Mouse (Mus musculus) liver, embryonic 16.5 days (tissue): ENCODE results near the gene Wdr38. TPM values are rescaled to one million over a fixed set of nuclear protein-coding genes. Genes with fewer than 3 reads are reported as not detected.

Source experiments
- ATAC-seq: fragments of 200-750 bp; cut with Nextera tagmentation; 2 replicates; pipeline ENCODE4 v1.8.0; 2017; ENCODE audit warnings: low read depth, mild to moderate bottlenecking, moderate number of reproducible peaks, moderate library complexity
- H3K27ac ChIP-seq: fragments of 300-500 bp; sonication (generic); 2 replicates; pipeline ENCODE4 v1.5.1; 2014; ENCODE audit warnings: mild to moderate bottlenecking, low read length
- H3K27me3 ChIP-seq: fragments of 300-500 bp; sonication (generic); 2 replicates; pipeline ENCODE4 v1.6.1; 2014; ENCODE audit warnings: low read depth, low read length, mixed read lengths; ENCODE audit not compliant: control insufficient read depth, insufficient read depth
- H3K36me3 ChIP-seq: fragments of 300-500 bp; sonication (generic); 2 replicates; pipeline ENCODE4 v1.6.1; 2014; ENCODE audit warnings: mild to moderate bottlenecking; ENCODE audit not compliant: control insufficient read depth, insufficient read depth
- H3K4me1 ChIP-seq: fragments of 300-500 bp; sonication (generic); 2 replicates; pipeline ENCODE4 v1.6.1; 2014; ENCODE audit warnings: low read depth, low read length, mixed read lengths; ENCODE audit not compliant: control insufficient read depth
- H3K4me2 ChIP-seq: fragments of 300-500 bp; sonication (generic); 2 replicates; pipeline ENCODE4 v1.6.1; 2014; ENCODE audit warnings: low read depth, low read length, mixed read lengths
- H3K4me3 ChIP-seq: fragments of 300-500 bp; sonication (generic); 2 replicates; pipeline ENCODE4 v1.5.1; 2014; ENCODE audit warnings: low read depth, mild to moderate bottlenecking, low read length
- H3K9ac ChIP-seq: fragments of 300-500 bp; sonication (generic); 2 replicates; pipeline ENCODE4 v1.6.1; 2014; ENCODE audit warnings: low read depth, low read length
- H3K9me3 ChIP-seq: fragments of 300-500 bp; sonication (generic); replicated peaks from 2 replicates; pipeline ENCODE4 v1.6.1; 2016; ENCODE audit warnings: low read length; ENCODE audit not compliant: control insufficient read depth
- WGBS: fragments of 180-500 bp; shearing (Covaris S2); extraction: QIAGEN DNeasy Blood & Tissue Kit; methylation state at CpG from one replicate; pipeline ENCODE4 v1.1.7; 2014; ENCODE audit not compliant: insufficient replicate concordance; 5-methylcytosine and 5-hydroxymethylcytosine counted together
- polyA plus RNA-seq: library from polyadenylated mRNA; unstranded; fragments of >200 nt; fragmentation: Nextera tagmentation; extraction: Ambion mirVana; gene quantifications from 2 replicates; pipeline ENCODE4 v1.2.1, GENCODE M21; 2015

Gene Wdr38
- polyA plus RNA-seq, 1 experiment from 2014 or later, result 0.85 TPM

DNA sequence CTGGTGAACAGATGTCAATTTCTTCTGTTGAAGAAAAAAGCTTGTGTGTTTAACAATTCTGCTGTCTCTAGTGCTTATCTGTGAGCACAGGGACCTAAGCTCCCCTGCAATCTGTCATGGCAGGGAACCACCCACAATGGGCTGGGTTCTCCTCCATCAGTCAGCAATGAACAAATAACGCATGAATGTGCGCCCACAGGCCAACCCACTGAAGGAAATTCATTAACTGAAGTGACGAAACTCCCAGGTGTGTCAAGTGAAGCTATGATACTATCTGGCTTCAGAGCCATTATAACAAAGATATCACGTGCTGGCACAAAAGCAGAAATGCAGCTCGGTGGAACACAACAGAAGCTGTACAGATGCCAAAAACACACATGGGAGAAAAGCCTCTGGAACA lies 27.2 kb upstream of the Wdr38 start:
- peak overlapping the region; percentile 18; the same call in 1 of the 2 replicates for H3K9ac ChIP-seq
- H3K27ac ChIP-seq, result peak overlapping the region; percentile 91
- 16% methylated on average over 5 of the region's 5 CpGs for WGBS
- H3K4me2 ChIP-seq, result peak overlapping the region; percentile 52
- no peak overlapping the region for H3K4me3 ChIP-seq
- ATAC-seq, result peak; percentile 95
- no peaks in the 10 kb centered on the region for H3K27me3 ChIP-seq
- no peaks in the 10 kb centered on the region for H3K9me3 ChIP-seq
- H3K36me3 ChIP-seq, result no peaks in the 10 kb centered on the region
- peaks cover 19% of the 10 kb centered on the region for H3K4me1 ChIP-seq

DNA sequence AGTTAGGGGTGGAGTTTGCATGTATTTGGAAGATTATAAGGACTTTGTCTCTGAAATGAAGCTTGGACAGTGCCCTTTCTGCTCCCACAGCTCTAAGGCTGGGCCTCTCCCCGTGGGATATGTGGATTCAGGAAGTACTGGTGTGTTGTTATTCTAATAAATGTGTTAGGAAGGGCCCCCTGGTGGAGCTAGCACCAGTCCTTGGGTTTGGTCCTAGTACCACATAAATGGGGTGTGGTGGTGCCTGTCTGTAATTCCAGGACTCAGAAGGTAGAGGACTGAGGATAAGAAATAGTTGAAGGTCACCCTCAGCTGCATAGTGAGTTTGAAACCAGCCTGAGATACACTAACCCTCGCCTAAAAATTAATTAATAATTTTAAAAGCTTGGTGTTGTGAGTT lies 24.1 kb upstream of the Wdr38 start:
- WGBS, result 8% methylated on average over 2 of the region's 2 CpGs
- H3K9me3 ChIP-seq, result no peaks in the 10 kb centered on the region
- H3K4me3 ChIP-seq, result no peak overlapping the region
- H3K9ac ChIP-seq, result no peak overlapping the region
- no peaks in the 10 kb centered on the region for H3K27me3 ChIP-seq
- no peak overlapping the region for H3K4me2 ChIP-seq
- H3K36me3 ChIP-seq, result no peaks in the 10 kb centered on the region
- H3K27ac ChIP-seq, result no peak overlapping the region
- peaks cover 19% of the 10 kb centered on the region for H3K4me1 ChIP-seq
- ATAC-seq, result no peak

DNA sequence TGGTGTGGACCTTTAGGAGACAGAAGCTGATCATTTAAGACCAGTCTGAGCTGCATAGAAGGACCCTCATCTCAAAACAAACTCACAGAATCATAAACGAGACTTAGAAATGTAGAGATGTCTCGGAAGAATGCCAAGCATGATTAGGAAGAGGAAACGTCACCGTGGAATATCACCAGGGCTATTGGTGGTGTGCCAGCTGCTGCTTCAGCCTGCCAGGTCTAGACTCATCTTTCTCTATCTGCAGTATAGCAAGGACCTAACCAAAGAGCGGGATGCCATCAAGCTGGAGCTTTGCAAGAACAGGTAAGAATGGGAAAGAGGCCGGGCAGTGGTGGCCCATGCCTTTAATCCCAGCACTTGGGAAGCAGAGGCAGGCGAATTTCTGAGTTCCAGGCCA lies 23.6 kb upstream of the Wdr38 start:
- no peak for ATAC-seq
- no peaks in the 10 kb centered on the region for H3K36me3 ChIP-seq
- H3K9me3 ChIP-seq, result no peaks in the 10 kb centered on the region
- H3K27me3 ChIP-seq, result no peaks in the 10 kb centered on the region
- H3K27ac ChIP-seq, result no peak overlapping the region
- 58% methylated on average over 7 of the region's 7 CpGs for WGBS
- H3K4me2 ChIP-seq, result no peak overlapping the region
- no peak overlapping the region for H3K9ac ChIP-seq
- no peak overlapping the region for H3K4me3 ChIP-seq
- peaks cover 19% of the 10 kb centered on the region for H3K4me1 ChIP-seq

DNA sequence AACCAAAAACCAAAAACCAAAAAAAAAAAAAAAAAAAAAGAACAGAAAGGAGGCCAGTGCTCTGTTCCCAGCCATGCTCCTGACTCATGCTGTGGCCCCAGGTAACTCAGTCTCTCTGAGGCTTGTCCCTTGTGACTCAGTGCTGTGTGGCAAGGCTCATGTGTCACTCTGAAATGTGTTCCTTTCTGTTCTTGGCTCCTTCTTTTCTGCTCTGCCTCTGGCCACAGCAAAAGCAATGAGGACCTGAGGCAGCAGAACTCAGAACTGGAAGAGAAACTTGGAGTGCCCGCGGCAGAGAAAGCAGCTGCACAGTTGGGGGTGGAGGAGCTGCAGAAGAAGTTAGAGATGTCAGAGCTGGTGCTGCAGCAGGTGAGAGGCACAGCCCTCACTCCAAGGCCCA lies 23.1 kb upstream of the Wdr38 start:
- 0 out of 2 replicates have a peak, but pooled peaks cover under 1% of the 10 kb centered on the region for H3K27me3 ChIP-seq
- no peak for ATAC-seq
- H3K4me2 ChIP-seq, result no peak overlapping the region
- H3K9me3 ChIP-seq, result no peaks in the 10 kb centered on the region
- WGBS, result 35% methylated on average over 2 of the region's 2 CpGs
- H3K36me3 ChIP-seq, result no peaks in the 10 kb centered on the region
- no peak overlapping the region for H3K4me3 ChIP-seq
- H3K27ac ChIP-seq, result no peak overlapping the region
- H3K9ac ChIP-seq, result no peak overlapping the region
- H3K4me1 ChIP-seq, result peaks cover 19% of the 10 kb centered on the region

DNA sequence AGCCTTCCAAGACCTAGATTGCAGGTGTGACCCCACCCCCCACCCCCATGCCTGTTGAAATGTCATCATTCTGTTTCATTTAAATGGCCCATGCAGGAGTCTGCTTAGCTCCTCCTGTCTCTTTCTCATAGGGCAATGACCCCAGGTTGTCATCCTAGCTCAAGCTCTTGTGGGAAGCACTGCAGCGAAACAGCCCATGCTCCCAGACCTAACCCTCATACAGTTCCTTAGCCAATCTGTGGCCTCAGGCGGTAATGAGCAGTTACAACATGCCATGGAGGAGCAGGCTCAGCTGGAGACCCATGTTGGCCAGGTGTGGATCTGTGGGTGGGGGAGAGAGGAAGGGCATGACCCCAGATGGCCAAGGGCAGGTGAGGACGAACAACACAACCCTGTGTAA lies 22.1 kb upstream of the Wdr38 start:
- Histone ChIP-seq H3K27me3 (peaks cover 5% of the 10 kb centered on the region), H3K27ac (no peak overlapping the region), H3K4me3 (no peak overlapping the region), H3K9me3 (no peaks in the 10 kb centered on the region), H3K9ac (no peak overlapping the region), H3K4me2 (no peak overlapping the region), H3K4me1 (peaks cover 10% of the 10 kb centered on the region), H3K36me3 (no peaks in the 10 kb centered on the region)
- WGBS, result 63% methylated on average over 3 of the region's 3 CpGs
- ATAC-seq, result no peak

DNA sequence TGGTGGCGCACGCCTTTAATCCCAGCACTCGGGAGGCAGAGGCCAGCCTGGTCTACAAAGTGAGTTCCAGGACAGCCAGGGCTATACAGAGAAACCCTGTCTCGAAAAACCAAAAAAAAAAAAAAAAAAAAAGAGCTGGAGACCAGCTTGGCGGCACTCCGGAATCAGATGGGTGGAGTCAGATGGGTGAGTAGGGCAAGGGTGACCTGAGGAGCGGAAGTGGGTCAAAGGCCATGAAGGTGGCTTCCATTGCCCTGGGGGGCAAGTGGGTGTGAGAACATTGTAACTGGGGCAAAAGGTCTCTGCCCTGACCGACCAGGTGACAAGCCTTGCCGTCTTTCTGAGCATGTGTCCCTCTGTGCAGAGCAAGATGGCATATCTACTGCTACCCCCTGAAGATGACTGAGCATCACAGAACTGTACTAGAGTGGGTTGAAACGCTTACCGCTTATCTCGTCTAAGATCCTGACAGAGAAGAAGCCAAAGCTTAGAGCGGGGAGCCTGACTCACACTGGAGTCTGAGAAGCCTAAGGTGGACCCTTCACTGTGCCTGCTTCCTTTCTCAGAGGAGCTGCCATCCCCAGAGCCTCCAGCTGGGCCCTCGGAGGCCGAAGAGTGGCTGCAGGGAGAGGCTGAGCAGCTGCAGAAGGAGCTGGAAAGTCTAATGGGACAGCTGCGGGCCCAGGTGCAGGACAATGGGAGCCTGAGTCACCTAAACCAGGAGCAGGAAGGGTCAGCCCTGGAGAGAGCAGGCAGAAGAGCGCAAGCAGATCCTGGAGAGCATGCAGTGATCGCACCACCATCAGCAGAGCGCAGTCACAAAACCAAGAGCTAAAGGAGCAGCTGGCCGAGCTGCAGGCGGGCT lies 21.1 kb upstream of the Wdr38 start:
- ATAC-seq, result no peak
- H3K4me2 ChIP-seq, result no peak overlapping the region
- H3K36me3 ChIP-seq, result no peaks in the 10 kb centered on the region
- H3K9ac ChIP-seq, result no peak overlapping the region
- H3K4me3 ChIP-seq, result no peak overlapping the region
- WGBS, result 67% methylated on average over 21 of the region's 21 CpGs
- H3K9me3 ChIP-seq, result no peaks in the 10 kb centered on the region
- H3K27me3 ChIP-seq, result peaks cover 5% of the 10 kb centered on the region
- H3K4me1 ChIP-seq, result peaks cover under 1% of the 10 kb centered on the region; the same call in 1 of the 2 replicates
- no peak overlapping the region for H3K27ac ChIP-seq

DNA sequence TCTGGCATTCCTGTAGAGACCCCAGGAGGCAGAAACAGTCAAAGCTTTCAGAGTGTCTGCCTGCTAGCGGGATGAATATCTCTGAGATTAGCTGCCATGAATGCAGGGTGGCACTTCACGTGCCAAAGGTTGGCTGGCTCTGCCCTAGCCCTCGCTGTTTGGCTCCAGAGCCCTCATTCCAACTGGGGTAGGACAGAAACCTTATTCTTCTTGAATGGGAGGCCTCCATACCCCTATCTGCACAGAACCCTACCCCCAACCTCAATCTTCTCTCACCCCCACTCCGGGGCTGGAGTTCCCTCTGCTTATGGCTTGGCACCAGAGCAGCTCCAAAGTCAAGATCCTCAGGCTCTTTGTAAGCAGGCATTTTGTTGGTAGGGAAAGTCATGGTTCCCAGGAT lies 19.4 kb upstream of the Wdr38 start:
- H3K9ac ChIP-seq, result no peak overlapping the region
- H3K4me2 ChIP-seq, result no peak overlapping the region
- no peak overlapping the region for H3K27ac ChIP-seq
- no peaks in the 10 kb centered on the region; the same call in 1 of the 2 replicates for H3K4me1 ChIP-seq
- WGBS, result 65% methylated on average over 4 of the region's 4 CpGs
- peaks cover 5% of the 10 kb centered on the region for H3K27me3 ChIP-seq
- no peaks in the 10 kb centered on the region for H3K36me3 ChIP-seq
- no peak overlapping the region for H3K4me3 ChIP-seq
- H3K9me3 ChIP-seq, result no peaks in the 10 kb centered on the region
- ATAC-seq, result no peak

DNA sequence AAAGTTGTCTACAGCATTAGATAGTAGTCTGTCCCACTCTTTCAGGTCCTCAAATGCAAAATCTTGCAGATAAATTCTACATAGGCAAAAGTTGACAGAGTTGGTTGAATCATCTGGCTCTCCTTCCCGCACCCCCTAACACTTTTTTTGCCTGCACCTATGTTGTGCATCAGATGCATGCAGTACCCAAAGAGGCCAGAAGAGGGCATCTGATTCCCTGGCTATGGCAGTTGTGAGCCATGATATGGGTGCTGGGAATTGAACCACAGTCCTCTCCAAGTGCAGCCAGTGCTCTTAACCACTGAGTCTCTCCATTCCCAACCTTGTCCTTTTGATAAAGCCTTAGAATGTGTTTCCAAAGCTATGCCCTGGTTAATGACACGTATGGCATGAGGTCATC lies 13.8 kb upstream of the Wdr38 start:
- ATAC-seq, result no peak
- no peak overlapping the region for H3K4me2 ChIP-seq
- WGBS, result 83% methylated on average over 2 of the region's 2 CpGs

DNA sequence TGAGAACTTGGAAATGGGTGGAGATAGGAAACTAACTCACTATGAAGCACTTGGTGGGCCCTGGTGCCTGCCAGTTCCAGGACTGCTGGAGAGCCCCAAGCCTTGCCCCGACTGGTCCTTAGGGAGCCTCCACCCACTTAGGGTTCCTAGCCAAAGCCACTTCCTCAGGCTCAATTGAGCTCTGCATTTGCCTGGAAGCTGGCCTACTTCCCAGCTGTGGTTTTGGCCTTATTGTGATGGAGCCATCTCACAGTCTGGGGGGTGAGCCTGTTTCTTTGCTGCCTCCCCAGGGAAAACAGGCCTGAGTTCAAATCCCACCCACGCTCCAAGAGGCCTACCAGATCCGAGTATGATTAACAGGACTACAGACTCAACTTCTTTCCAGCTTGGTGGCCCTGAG lies 10.7 kb upstream of the Wdr38 start:
- no peak overlapping the region for H3K9ac ChIP-seq
- no peak for ATAC-seq
- peaks cover 5% of the 10 kb centered on the region; the same call in 1 of the 2 replicates for H3K9me3 ChIP-seq
- H3K4me1 ChIP-seq, result peaks cover 22% of the 10 kb centered on the region
- no peak overlapping the region for H3K4me2 ChIP-seq
- H3K27me3 ChIP-seq, result no peaks in the 10 kb centered on the region
- H3K27ac ChIP-seq, result no peak overlapping the region
- WGBS, result 57% methylated on average over 3 of the region's 3 CpGs
- no peak overlapping the region for H3K4me3 ChIP-seq
- no peaks in the 10 kb centered on the region for H3K36me3 ChIP-seq

More for the DNA sequence above, 13.8 kb upstream of the Wdr38 start:
- peaks cover 5% of the 10 kb centered on the region for H3K27me3 ChIP-seq
- no peak overlapping the region for H3K9ac ChIP-seq
- H3K4me3 ChIP-seq, result no peak overlapping the region
- H3K36me3 ChIP-seq, result no peaks in the 10 kb centered on the region
- peaks cover 13% of the 10 kb centered on the region for H3K4me1 ChIP-seq
- no peak overlapping the region for H3K27ac ChIP-seq
- peaks cover 5% of the 10 kb centered on the region; the same call in 1 of the 2 replicates for H3K9me3 ChIP-seq
